Mouse (Mus musculus) hindbrain, embryonic 13.5 days (tissue): ENCODE data around the gene Ppp2r5c. TPM values are rescaled to one million over a fixed set of nuclear protein-coding genes. Genes with fewer than 3 reads are reported as not detected.

Experiments used
- ATAC-seq: fragments of 200-750 bp; cut with Nextera tagmentation; 2 replicates; pipeline ENCODE4 v1.8.0; 2017; ENCODE audit warnings: moderate TSS enrichment; ENCODE audit not compliant: low FRiP score
- H3K27ac ChIP-seq: fragments of 300-500 bp; sonication (generic); 2 replicates; pipeline ENCODE4 v1.5.1; 2015; ENCODE audit warnings: inconsistent platforms, mild to moderate bottlenecking, moderate library complexity
- H3K27me3 ChIP-seq: fragments of 300-500 bp; sonication (generic); 2 replicates; pipeline ENCODE4 v1.6.1; 2015; ENCODE audit warnings: mild to moderate bottlenecking, inconsistent platforms
- H3K36me3 ChIP-seq: fragments of 300-500 bp; sonication (generic); 2 replicates; pipeline ENCODE4 v1.6.1; 2015; ENCODE audit warnings: mild to moderate bottlenecking, inconsistent platforms
- H3K4me1 ChIP-seq: fragments of 300-500 bp; sonication (generic); replicated peaks from 2 replicates; pipeline ENCODE4 v1.6.1; 2015; ENCODE audit warnings: inconsistent platforms
- H3K4me2 ChIP-seq: fragments of 300-500 bp; sonication (generic); 2 replicates; pipeline ENCODE4 v1.6.1; 2015; ENCODE audit warnings: inconsistent platforms, mild to moderate bottlenecking, moderate library complexity
- H3K4me3 ChIP-seq: fragments of 300-500 bp; sonication (generic); 2 replicates; pipeline ENCODE4 v1.5.1; 2015; ENCODE audit warnings: mild to moderate bottlenecking, inconsistent platforms
- H3K9ac ChIP-seq: fragments of 300-500 bp; sonication (generic); 2 replicates; pipeline ENCODE4 v1.6.1; 2015; ENCODE audit warnings: mild to moderate bottlenecking, inconsistent platforms
- H3K9me3 ChIP-seq: fragments of 300-500 bp; sonication (generic); 2 replicates; pipeline ENCODE4 v1.6.1; 2016; ENCODE audit warnings: inconsistent platforms
- WGBS: fragments of 180-500 bp; shearing (Covaris S2); methylation state at CpG from one replicate; pipeline ENCODE4 v1.1.7; 2015; 5-methylcytosine and 5-hydroxymethylcytosine counted together
- polyA plus RNA-seq: library from polyadenylated mRNA; unstranded; fragments of >200 nt; fragmentation: Nextera tagmentation; extraction: Ambion mirVana; gene quantifications from 2 replicates; pipeline ENCODE4 v1.2.1, GENCODE M21; 2015

Ppp2r5c gene
- polyA plus RNA-seq, 1 experiment from 2014 or later, result 144 TPM

DNA sequence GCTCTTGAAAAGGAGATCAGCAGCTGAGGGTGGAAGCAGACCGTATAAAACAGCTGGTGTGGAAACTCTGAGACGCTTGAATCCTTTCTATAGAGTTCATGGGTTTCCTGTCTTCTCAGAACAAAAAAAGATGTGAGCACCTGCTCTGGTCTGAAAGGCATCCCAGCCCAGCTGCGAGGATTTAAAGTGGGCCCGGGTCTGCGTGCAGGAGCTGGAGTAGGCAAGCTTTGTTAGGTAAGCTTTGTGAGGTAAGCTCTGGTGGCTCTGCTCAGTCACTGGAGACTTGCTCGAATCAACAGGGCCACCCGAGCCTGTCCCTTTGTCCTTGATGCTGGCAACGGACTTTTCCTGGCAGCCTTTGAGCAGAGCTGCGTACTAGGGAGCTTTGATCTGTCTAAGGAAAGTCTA lies 31.7 kb downstream of the Ppp2r5c start:
- 84% methylated on average over 9 of the region's 9 CpGs for WGBS
- H3K9me3 ChIP-seq, result no peaks in the 10 kb centered on the region
- H3K4me3 ChIP-seq, result no peak overlapping the region
- H3K4me1 ChIP-seq, result peaks cover 4% of the 10 kb centered on the region
- no peak overlapping the region for H3K27ac ChIP-seq
- H3K27me3 ChIP-seq, result no peaks in the 10 kb centered on the region
- H3K4me2 ChIP-seq, result no peak overlapping the region
- H3K36me3 ChIP-seq, result peaks cover 17% of the 10 kb centered on the region; the same call in 1 of the 2 replicates
- no peak for ATAC-seq
- no peak overlapping the region for H3K9ac ChIP-seq

DNA sequence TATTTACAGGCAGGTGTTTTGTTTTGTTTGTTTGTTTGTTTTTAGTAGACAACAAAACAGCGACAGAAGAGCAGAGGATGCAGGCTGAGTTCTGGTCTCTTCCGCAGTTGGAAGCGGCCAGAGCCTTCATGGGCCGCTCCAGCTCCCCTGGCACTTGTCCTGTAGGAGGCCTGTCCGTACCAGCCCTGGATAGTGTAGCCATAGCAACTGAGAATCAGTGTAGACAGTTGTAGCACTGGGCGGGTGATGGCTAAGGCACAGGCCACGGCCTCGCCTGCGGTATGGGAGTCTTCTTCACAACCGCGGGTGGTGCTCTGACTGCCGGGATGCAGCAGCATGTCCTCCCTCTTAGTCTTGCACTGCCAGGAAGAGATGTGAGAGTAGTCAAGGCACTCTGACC lies 32.3 kb downstream of the Ppp2r5c start:
- Histone ChIP-seq H3K27ac (no peak overlapping the region), H3K36me3 (peaks cover 13% of the 10 kb centered on the region; the same call in 1 of the 2 replicates), H3K4me2 (no peak overlapping the region), H3K9ac (no peak overlapping the region), H3K4me3 (no peak overlapping the region), H3K9me3 (no peaks in the 10 kb centered on the region), H3K27me3 (no peaks in the 10 kb centered on the region), H3K4me1 (peaks cover 11% of the 10 kb centered on the region)
- 89% methylated on average over 12 of the region's 12 CpGs for WGBS
- no peak for ATAC-seq

DNA sequence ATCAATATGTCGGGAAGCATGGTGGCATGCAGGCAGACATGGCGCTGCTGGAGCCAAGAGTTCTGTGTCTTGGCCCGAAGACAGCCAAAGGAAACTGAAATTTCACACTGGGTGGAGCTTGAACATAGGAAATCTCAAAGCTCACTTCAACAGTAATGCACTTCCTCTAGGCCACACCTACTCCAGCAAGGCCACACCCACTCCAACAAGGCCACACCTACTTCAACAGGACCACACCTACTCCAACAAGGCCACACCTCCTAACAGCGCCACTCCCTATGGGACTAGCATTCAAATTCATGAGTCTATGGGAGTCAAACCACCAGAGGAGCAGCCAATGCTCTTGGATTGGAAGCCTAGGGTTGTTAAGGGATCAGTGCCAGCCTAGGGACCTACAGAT lies 33.8 kb downstream of the Ppp2r5c start:
- H3K36me3 ChIP-seq, result peaks cover 13% of the 10 kb centered on the region; the same call in 1 of the 2 replicates
- H3K4me3 ChIP-seq, result no peak overlapping the region
- 86% methylated on average over 4 of the region's 4 CpGs for WGBS
- H3K27ac ChIP-seq, result no peak overlapping the region
- no peaks in the 10 kb centered on the region for H3K27me3 ChIP-seq
- no peak for ATAC-seq
- no peak overlapping the region for H3K4me2 ChIP-seq
- no peaks in the 10 kb centered on the region for H3K9me3 ChIP-seq
- peaks cover 16% of the 10 kb centered on the region for H3K4me1 ChIP-seq
- no peak overlapping the region for H3K9ac ChIP-seq

DNA sequence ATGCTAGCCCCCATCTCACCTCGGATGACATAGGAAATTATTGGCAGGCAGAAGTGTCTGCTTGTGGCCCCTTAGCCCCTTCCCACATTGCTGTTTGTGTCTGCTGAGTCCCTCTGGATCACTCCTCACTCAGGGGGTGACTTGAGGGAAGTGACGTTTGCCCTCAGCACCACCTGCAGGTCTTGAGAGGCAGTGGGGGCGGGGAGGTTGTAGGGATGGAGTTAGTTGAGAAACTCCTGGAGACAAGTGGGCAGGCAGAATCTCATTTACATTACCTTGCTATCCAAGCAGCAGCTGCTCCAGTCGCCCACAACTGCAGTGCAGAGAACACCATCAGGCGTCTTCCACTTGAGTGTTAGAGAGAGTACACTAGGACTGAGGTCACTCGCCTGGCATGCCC lies 36.8 kb downstream of the Ppp2r5c start:
- no peak overlapping the region for H3K4me2 ChIP-seq
- no peaks in the 10 kb centered on the region for H3K9me3 ChIP-seq
- no peak for ATAC-seq
- H3K27me3 ChIP-seq, result no peaks in the 10 kb centered on the region
- H3K4me3 ChIP-seq, result no peak overlapping the region
- no peak overlapping the region; the same call in 1 of the 2 replicates for H3K9ac ChIP-seq
- peaks cover 7% of the 10 kb centered on the region; the same call in 1 of the 2 replicates for H3K36me3 ChIP-seq
- WGBS, result 38% methylated on average over 6 of the region's 6 CpGs
- no peak overlapping the region for H3K27ac ChIP-seq
- peaks cover 43% of the 10 kb centered on the region for H3K4me1 ChIP-seq

DNA sequence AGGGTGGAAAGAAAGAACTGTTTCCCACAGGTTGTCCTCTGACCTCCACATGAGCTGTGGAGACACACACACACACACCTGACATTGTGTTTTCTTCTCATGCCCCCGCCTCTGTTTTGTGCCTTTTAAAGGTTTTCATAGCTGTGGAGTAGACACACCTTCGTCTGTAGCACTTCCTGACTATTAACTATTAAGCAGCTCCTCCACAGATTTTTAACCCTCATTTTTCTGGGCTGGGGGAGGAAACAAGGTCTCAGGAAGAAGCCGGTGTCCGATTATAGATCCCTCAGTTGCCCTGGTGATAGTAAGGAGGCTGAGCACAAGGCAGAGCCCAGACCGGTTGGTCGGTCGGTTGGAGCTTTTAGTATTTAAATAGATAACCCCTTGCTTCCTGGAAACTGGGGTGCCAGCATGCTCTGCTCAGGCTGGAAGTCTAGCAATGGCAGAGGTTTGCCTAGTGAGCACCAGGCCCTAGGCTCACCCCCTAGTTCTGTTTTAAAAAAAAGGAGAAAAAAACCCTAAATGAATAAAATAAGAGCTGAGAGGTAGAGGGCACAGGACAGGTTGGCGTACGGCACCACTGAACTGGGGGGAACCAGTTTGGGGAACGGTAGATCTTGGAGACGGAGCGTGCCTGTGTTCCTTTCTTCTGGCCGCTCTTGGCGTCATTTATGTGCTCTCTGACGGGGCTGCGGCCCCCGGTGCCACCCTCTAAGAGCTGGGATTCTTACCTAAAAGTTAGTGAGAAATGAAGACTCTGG lies 38.1 kb downstream of the Ppp2r5c start:
- ATAC-seq, result peak; percentile 50
- peaks cover 6% of the 10 kb centered on the region for H3K36me3 ChIP-seq

DNA sequence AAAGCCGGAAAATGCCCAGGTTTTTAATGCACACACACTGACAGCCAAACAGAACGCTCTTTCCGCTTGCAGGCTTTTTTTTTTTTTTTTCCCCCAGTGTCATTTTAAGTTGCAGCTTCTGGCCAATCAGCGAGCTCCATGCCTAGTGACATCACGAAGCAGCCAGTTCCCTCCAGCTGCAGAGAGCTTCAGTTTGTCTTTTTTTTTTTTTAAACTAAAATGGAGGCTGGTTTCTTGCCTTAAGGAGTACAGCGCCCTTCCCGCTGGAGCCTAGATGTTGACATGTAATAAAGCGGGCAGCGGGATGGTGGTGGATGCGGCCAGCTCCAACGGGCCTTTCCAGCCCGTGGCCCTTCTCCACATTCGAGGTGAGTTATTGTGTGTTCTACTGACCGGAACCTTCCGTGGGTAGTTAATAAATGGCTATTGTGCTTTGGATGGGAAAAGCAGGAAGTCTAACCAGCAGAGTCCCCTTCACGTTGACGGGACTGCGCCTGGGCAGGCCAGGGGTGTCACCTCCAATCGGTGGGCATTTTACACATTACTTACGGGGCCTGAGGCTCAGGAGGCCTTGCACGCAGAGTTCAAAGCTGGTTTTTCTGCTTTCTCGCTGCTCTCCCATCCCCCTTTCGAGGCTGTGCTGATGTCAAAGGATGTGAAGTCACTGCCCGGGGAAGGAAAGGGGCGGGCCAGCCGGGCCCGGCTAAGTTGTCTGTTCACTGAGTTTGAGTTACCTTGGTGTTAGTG lies 38.8 kb downstream of the Ppp2r5c start:
- Histone ChIP-seq H3K36me3 (peaks cover 11% of the 10 kb centered on the region), H3K4me3 (peak overlapping the region; percentile 53), H3K4me2 (peak overlapping the region; percentile 94), H3K27me3 (no peaks in the 10 kb centered on the region), H3K9me3 (no peaks in the 10 kb centered on the region), H3K9ac (peak overlapping the region; percentile 78), H3K27ac (peak overlapping the region; percentile 95), H3K4me1 (peaks cover 48% of the 10 kb centered on the region)
- peak; percentile 87 for ATAC-seq
- under 1% methylated on average over 27 of the region's 27 CpGs for WGBS

More for the DNA sequence above, 38.1 kb downstream of the Ppp2r5c start:
- 3% methylated on average over 17 of the region's 17 CpGs for WGBS
- H3K27ac ChIP-seq, result peak overlapping the region; percentile 95
- H3K27me3 ChIP-seq, result no peaks in the 10 kb centered on the region
- H3K4me2 ChIP-seq, result peak overlapping the region; percentile 94
- H3K4me1 ChIP-seq, result peaks cover 48% of the 10 kb centered on the region
- H3K9ac ChIP-seq, result peak overlapping the region; percentile 78
- peak overlapping the region; percentile 53 for H3K4me3 ChIP-seq
- no peaks in the 10 kb centered on the region for H3K9me3 ChIP-seq

DNA sequence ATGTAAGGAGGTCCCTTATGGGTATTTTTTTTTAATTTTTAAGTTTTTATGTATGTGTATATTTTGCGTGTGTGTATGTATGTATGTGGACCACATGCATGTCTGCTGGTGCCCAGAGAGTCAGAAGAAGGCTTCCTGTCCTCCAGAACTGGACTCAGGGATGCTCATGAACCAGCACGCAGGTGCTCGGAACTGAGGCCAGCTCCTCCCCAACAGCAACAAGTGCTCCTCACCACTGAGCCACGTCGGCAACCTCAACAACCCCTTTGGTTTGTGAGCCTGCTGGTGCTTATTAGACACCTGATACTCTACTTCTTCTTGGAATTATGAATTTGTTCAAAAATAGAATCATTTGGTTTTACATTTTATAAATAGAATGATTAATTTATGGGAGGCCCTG lies 39.9 kb downstream of the Ppp2r5c start:
- no peak for ATAC-seq
- WGBS, result 85% methylated on average over 5 of the region's 5 CpGs
- no peaks in the 10 kb centered on the region for H3K27me3 ChIP-seq
- H3K4me1 ChIP-seq, result peaks cover 48% of the 10 kb centered on the region
- peak overlapping the region; percentile 94 for H3K4me2 ChIP-seq
- H3K27ac ChIP-seq, result peak overlapping the region; percentile 95
- H3K36me3 ChIP-seq, result peaks cover 11% of the 10 kb centered on the region
- peak overlapping the region; percentile 78 for H3K9ac ChIP-seq
- H3K4me3 ChIP-seq, result peak overlapping the region; percentile 53
- H3K9me3 ChIP-seq, result no peaks in the 10 kb centered on the region

DNA sequence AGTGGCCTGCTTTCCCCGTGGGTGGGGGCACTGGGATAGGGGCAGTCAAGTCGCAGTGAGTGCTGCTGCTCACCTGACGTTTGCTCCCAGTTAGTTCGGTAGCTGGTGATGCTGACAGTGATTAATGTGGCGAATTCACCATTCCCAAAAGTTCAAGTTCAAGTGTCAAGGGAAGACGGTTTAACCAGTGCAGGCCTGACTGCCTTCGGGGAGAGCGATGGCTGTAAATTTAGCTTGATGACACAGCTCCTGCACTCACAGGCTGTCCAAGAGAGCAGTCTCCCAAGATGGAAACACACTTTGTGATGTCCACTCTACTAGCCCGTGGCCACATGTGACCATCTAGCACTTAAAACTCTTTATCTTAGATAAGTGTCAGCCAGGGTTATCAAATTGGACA lies 41.1 kb downstream of the Ppp2r5c start:
- 66% methylated on average over 9 of the region's 9 CpGs for WGBS
- no peaks in the 10 kb centered on the region for H3K27me3 ChIP-seq
- no peak overlapping the region for H3K27ac ChIP-seq
- H3K9ac ChIP-seq, result peak overlapping the region; percentile 78
- peaks cover 11% of the 10 kb centered on the region for H3K36me3 ChIP-seq
- ATAC-seq, result no peak
- H3K9me3 ChIP-seq, result no peaks in the 10 kb centered on the region
- peak overlapping the region; percentile 94 for H3K4me2 ChIP-seq
- H3K4me1 ChIP-seq, result peaks cover 48% of the 10 kb centered on the region
- no peak overlapping the region for H3K4me3 ChIP-seq

DNA sequence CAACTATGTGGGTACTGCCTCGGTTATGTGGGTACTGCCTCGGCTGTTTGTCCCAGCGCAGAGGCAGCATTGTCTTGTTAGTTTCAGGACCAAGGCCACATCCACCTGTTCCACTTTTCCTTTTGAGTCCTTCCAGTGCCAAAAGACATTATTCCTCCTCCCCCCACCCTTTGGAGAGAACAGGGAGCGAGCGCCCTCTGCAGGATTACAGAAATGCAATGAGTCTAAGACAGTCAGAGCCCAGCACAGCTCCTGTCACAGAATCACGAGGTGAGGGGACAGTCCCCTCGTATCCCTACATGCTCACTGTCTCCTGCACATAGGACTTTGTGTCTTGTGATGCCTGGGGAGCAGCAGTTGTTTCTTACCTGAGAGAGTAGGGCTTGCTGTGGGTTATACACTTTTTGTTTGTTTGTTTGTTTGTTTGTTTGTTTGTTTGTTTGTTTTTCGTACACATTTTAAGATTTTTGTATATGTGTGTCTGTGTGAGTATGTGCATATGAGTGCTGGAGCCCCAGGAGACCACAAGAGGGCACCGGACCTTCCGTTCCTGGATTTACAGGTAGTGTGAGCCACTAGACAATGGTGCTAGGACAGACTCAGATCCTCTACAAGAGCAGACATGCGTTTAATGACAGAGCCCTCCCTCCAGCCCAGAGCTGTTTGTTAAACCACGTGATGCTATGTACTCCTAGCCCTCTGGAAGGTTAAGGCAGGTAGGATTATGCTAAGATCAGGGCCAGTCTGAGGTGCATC lies 43.2 kb downstream of the Ppp2r5c start:
- peaks cover 11% of the 10 kb centered on the region for H3K36me3 ChIP-seq
- no peaks in the 10 kb centered on the region for H3K9me3 ChIP-seq
- H3K4me3 ChIP-seq, result no peak overlapping the region
- no peaks in the 10 kb centered on the region for H3K27me3 ChIP-seq
- ATAC-seq, result no peak
- H3K4me1 ChIP-seq, result peaks cover 32% of the 10 kb centered on the region
- H3K27ac ChIP-seq, result no peak overlapping the region
- H3K9ac ChIP-seq, result no peak overlapping the region
- 92% methylated on average over 12 of the region's 12 CpGs for WGBS
- H3K4me2 ChIP-seq, result no peak overlapping the region

DNA sequence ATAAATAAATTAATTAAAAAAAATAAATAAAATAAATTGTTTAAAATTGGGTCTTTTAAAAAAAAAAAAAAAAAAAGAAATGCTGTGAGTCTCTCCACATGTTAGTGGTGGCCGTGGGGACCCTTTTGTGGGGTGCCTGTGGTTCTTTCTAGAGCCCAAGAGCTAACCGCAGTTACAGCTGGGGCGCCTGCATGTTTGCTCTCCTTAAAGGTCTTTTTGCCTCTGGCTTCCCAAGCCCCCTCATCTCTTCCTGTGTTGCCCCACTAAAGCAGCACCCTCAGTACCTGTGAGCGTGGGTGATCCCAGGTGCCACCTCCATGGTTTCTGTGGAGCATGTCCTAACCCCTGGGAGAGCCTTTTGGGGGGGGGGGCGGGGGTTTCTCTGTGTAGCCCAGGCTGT lies 45.5 kb downstream of the Ppp2r5c start:
- WGBS, result 95% methylated on average over 5 of the region's 5 CpGs
- H3K4me1 ChIP-seq, result peaks cover 23% of the 10 kb centered on the region
- H3K4me3 ChIP-seq, result no peak overlapping the region
- H3K27ac ChIP-seq, result no peak overlapping the region
- H3K9ac ChIP-seq, result no peak overlapping the region
- no peaks in the 10 kb centered on the region for H3K9me3 ChIP-seq
- no peaks in the 10 kb centered on the region for H3K27me3 ChIP-seq
- ATAC-seq, result no peak
- H3K4me2 ChIP-seq, result no peak overlapping the region
- H3K36me3 ChIP-seq, result peaks cover 11% of the 10 kb centered on the region

DNA sequence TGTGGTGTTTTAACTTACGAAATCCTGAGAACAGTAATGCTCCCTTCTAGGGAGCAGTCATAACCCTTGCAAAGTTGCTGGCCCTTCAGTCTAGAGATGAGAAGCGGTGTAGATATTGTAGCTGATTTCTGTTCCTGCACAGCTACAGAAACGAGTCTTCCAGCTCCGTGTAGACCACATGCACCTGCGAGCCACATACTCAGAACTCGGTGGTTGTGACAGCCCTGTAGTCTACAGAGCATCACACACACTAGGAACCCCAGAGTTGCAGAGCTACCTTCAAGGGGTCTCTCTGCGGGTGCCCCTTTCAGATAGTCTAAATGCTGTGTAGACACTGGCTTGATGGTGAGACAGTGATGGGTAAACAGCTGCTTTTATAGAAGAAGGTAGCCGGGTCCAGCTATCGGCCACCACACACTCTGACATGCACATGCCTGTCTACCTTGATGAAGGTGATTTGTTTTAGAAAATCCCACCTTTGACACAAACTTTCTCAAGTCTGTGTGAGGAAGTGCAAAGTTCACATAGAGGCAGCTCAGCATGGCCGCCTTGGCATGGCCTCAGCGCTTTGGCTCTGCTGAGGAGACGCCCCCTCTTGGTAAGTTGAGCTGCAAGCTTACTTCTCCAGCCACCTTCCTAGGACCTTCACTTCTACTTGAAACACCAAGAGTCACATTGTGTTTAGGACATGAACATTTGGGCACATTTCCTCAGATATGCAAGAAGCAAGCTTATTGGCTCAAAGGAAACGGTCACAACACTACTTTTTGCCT lies 46.9 kb downstream of the Ppp2r5c start:
- Histone ChIP-seq H3K4me1 (peaks cover 22% of the 10 kb centered on the region), H3K36me3 (peaks cover 11% of the 10 kb centered on the region), H3K4me2 (no peak overlapping the region), H3K4me3 (no peak overlapping the region), H3K27me3 (no peaks in the 10 kb centered on the region), H3K27ac (no peak overlapping the region), H3K9me3 (no peaks in the 10 kb centered on the region), H3K9ac (no peak overlapping the region)
- WGBS, result 94% methylated on average over 13 of the region's 13 CpGs
- no peak for ATAC-seq
